Mouse (Mus musculus): Measurements from ENCODE around the gene Cdh4.

The Cdh4 gene

GRCm38 (mm10) chr2:179792426-179793133 is 350.3 kb downstream of the Cdh4 start:
- DNase-seq (ENCODE audit: low spot score in 2 of 2): no peak

DNA sequence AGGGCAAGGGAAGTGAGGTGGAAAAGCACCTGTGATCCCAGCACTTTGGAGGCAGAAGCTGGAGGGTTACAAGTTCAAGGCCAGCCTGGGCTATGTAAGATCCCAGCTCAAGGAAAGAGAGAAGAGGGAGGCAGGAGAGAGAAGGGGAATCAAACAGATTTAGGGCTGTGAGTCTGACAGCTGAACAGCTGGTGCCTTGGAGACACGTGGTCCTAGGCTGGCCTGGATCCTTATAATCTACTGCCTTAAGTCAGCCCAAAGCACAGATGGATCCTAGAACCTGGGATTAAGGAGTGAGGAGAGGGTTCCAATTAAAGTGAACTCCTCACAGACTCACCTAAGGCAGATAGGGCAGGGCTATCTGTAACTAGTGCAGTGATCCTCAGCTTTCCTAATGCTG is 352.1 kb downstream of the Cdh4 start:
- no peak for DNase-seq (ENCODE audit: low spot score in 2 of 2)

- no peak for DNase-seq (ENCODE audit: low spot score in 2 of 2)
These were observed 353.2 kb downstream of the Cdh4 start for GRCm38 (mm10) chr2:179795452-179795851.

- peak; percentile 74 to 78 for DNase-seq (ENCODE audit: low spot score in 2 of 2)
These were observed 357.8 kb downstream of the Cdh4 start for GRCm38 (mm10) chr2:179799906-179800532.

GRCm38 (mm10) chr2:179801042-179801441 is 358.8 kb downstream of the Cdh4 start:
- no peak for DNase-seq (ENCODE audit: low spot score in 2 of 2)

DNA sequence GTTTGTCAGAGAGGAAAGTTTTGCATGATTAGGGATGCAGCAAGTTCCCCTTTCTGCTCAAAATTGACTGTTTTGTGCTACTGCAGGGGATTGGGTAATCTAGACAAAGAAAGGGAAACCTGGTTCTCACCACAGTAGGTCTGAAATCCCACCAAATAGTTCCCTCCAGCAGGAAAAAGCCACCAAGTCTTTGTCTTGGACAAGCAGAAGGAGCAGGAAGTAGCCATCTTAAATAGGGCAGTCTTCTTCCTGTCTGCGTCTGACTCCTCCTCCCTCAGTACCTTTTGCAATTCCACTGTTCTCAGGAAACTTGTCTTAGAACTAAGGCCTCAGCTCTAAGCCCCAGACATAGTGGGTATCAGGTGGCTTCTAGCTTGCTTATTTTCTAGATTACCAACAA is 360.2 kb downstream of the Cdh4 start:
- DNase-seq (ENCODE audit: low spot score in 2 of 2): no peak

- DNase-seq (ENCODE audit: low spot score in 2 of 2): no peak
These were observed 368.9 kb downstream of the Cdh4 start for GRCm38 (mm10) chr2:179811086-179811485.

- DNase-seq (ENCODE audit: low spot score in 2 of 2): peak in 1 of 2 experiments; percentile 38
These were observed 371.0 kb downstream of the Cdh4 start for GRCm38 (mm10) chr2:179813035-179813827.

DNA sequence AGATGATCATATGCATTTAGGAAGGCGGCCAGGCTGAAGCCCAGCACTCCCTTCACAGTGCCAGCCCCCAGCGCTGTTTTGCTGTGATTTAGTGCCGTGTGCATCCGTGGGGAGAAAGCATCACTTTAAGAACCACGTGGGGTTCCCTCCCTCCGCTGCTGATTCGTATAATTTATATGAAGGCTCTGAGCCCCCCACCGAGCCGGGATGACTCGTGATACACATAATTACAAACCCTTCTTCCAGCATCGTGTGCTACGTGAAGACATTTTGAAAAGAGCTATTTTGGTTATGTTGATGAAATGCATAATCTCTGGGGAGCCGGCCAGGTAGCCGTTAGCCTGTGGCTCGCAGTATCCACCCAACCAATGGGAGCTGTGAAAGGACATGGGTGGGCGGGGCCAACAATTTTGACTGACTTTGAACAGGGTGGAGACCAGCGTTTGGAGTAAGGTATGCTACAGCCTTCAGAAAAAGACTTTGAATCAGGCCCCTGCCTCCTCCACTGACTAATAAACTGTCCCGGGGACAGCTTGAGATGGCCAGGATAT is 382.6 kb downstream of the Cdh4 start:
- peak; percentile 65 to 82 for DNase-seq (ENCODE audit: low spot score in 2 of 2)

- DNase-seq (ENCODE audit: low spot score in 2 of 2): no peak
These were observed 386.7 kb downstream of the Cdh4 start for GRCm38 (mm10) chr2:179828968-179829367.

- DNase-seq (ENCODE audit: low spot score in 2 of 2): no peak
These were observed 387.7 kb downstream of the Cdh4 start for GRCm38 (mm10) chr2:179829972-179830371.

DNA sequence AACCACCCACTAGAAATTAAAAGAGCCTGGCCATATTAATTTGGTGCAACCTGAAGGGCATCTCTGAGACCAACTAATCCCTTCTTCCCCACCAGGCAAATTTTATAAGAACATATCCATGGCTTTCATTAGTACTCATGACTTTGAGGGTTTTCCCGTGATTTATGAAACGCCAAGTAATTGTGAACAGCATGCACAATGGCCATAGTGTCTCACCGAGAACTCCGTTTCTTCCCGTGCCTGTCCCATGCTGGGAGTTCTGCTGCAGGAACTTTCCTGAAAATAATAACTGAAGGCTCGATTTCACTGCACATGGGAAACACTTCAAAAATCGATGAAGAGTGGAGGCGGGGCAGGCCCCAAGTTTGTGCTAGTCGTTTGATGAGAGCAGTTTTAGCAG is 392.7 kb downstream of the Cdh4 start:
- no peak for DNase-seq (ENCODE audit: low spot score in 2 of 2)

DNA sequence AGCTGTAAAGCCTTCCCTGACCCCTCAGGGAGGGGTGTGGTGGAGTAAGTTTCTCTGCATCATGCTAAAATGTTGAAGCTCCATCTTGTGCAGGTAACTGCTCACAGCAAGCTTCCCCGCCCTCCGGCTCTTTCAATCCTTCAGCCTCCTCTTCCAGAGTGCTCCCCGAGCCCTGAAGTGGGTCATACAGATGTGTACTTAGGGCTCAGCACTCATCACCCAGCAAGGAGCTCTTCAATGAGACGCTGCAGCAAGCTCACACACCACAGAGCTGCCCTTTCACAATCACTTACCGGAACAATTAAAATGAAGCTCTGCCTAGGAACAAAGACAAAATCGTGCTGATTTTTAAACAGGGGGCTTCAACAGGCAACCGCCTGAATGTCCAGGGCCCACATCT is 393.3 kb downstream of the Cdh4 start:
- no peak for DNase-seq (ENCODE audit: low spot score in 2 of 2)

GRCm38 (mm10) chr2:179837186-179837585 is 395.0 kb downstream of the Cdh4 start:
- DNase-seq (ENCODE audit: low spot score in 2 of 2): peak in 1 of 2 experiments; percentile 72

GRCm38 (mm10) chr2:179838036-179838435 is 395.8 kb downstream of the Cdh4 start:
- DNase-seq (ENCODE audit: low spot score in 2 of 2): no peak

DNA sequence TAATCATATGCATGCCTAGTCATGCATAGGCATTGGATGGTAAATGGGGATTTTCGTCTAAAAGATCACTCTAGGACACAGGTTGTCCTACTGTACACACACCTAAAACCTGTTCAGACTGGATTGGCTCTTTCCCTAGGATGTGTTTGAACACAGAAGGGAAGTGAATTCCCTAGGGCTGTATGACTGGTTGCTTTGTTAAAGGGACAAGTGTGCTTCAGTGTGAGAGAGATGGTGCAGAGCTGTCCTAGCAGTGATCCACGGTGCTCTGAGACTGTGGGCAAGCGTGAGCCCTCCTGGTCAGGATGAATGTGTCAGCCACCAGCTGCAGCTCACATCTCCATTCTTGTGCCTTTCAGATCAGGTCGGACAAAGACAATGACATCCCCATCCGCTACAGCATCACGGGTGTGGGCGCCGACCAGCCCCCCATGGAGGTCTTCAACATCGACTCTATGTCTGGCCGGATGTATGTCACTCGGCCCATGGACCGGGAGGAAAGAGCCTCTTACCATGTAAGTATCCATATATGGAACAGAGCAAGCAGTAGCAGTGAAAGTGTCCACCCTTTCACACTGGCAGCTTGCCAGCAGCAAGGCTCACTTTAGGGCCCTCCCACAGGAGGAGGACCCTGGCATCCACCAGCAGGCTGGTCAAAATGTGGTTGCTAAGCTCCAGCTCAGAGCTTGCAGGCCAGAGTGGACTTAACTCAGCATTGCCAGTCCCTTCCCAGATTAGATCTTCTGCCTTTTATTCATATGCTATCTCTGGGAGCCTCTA is 400.6 kb downstream of the Cdh4 start:
- no peak for DNase-seq (ENCODE audit: low spot score in 2 of 2)

DNA sequence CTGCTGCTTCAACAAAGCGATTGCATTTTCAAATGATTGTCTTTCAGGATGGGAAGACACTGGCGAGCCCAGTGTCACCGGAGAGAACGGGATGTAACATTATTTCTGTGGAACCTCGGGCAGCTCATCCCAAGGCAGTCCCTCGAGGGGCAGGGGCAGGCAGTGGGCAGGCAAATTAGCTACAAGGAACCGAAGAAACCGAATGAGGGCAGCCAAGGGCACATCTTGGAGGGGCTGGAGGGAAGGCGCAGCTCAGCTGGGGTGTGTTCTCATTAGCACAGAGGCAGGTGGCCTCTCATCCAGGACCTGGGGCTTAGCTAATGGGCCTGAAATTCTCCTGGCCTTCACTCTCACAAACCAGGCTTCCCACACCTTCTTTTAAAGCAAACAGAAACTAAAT is 407.5 kb downstream of the Cdh4 start:
- no peak for DNase-seq (ENCODE audit: low spot score in 2 of 2)

DNA sequence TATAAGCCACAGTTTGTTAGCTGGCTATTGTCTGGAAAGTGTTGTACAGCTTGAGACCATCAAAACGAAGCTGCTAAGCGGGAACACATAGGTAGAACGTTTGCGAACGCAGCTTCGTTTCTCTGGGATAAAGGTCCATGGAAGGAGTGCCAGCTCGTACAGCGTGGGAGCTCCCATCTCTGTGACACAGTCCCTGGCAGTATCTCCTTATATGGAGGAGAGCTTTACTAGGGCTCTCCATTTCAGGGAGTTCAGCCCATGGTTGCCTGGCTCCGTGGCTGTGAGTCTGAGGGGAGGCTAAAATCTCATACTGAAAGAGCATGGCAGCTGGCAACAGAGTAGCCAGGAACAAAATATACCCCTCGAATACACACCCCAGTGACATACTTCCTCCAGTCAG is 409.9 kb downstream of the Cdh4 start:
- DNase-seq (ENCODE audit: low spot score in 2 of 2): no peak

GRCm38 (mm10) chr2:179852862-179853261 is 410.6 kb downstream of the Cdh4 start:
- DNase-seq (ENCODE audit: low spot score in 2 of 2): peak; percentile 59 to 69

GRCm38 (mm10) chr2:179853892-179854291 is 411.7 kb downstream of the Cdh4 start:
- no peak for DNase-seq (ENCODE audit: low spot score in 2 of 2)

- DNase-seq (ENCODE audit: low spot score in 2 of 2): no peak
These were observed 414.9 kb downstream of the Cdh4 start for GRCm38 (mm10) chr2:179857086-179857485.

DNA sequence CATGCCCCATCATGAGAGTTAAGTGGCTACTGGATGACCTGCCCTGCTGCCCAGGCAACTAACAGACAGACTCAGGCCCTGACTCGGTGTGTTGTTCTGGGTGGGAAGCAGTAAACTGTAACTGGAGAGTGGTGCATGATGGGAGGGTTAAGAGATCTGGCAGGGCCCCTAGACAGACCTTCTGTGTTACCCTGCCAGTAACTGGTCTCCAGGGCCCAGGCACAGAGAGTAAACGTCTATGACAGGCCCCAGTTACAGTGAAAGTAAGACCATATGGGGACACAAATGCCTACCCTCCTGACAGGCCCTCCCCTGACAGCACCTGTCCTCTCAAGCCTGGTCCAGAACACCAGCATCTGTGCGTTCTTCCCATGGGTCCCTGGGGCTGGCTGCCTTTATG is 420.4 kb downstream of the Cdh4 start:
- no peak for DNase-seq (ENCODE audit: low spot score in 2 of 2)
